Mouse (Mus musculus) gastrocnemius, adult 8-10 months (tissue): ENCODE measurements around the gene 9130204L05Rik. TPM values are rescaled to one million over a fixed set of nuclear protein-coding genes. Genes with fewer than 3 reads are reported as not detected.

Experiments used
- DNase-seq, 2 experiments: peaks; one replicate each; pipeline ENCODE4 v3.0.0; 2022; ENCODE audit warnings: low spot score in 2 of 2
- total RNA-seq, 4 experiments: library from RNA; stranded (reverse); gene quantifications; 2 replicates each; pipeline ENCODE4 v1.2.4; 2022

9130204L05Rik gene
- 1 to 10 TPM in 1 of 4 experiments, not detected in 3; 1.5 TPM for total RNA-seq

DNA sequence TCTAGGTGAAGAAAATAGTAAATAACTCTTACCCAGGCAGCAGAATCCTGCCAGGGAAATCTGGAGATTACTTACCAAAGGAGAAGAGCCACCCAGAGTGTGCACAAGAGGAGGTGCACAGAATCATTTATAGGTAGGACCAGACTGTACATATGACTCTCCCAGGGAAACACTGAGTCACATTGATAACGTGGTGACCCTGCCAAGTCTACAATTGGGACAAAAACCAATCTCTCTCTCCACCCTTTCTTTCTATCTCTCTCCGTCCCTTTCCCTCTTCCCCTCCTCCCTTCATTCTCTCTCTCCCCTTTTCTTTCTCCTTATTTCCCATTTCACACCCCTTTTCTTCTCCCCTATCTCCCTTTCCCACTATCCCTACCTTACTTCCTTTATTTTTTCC, at the start of gene 9130204L05Rik:
Gene 9130204L05Rik (minus strand): TSS at position 101 of the 400 bp plus-strand sequence.
- DNase-seq = no peak

DNA sequence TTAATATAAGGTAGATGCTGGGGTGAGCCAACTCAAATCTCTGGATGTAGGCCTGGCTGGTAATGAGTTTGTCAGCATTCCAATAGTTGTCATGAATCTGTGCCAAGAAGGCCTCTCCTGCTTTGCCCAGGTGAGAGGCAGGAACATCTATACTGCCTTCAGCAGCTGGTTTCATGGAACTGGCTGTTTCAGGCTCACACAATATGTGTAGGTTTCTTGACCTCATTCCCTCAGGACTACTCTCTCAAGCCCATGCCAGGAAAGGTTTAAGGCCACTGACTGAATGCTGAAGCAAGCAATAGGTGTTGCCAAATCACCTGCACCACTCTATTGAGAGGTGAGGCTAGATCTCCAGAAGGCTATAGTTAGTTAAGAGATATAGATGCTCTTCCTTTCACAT, 18.1 kb upstream of the 9130204L05Rik start:
- DNase-seq = no peak

DNA sequence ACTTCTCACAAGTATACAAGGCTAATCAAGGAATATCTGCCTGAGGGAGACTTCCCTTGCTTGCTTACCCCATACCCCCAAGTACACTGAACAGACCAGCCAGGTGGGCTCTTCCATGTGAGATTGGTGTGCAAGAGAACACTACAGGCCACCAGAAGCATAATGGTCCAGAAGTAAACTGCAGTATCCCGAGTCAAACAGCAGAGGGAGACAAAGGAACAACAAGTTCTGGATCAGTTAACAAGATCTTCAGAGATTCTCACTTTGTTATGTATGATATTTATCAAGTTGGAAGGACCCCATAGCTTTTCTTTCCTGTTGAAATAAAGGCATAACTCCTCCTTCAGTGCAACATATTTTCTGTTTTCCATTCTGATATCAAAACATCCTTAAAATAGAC, 31.4 kb downstream of the 9130204L05Rik start:
- DNase-seq = no peak

DNA sequence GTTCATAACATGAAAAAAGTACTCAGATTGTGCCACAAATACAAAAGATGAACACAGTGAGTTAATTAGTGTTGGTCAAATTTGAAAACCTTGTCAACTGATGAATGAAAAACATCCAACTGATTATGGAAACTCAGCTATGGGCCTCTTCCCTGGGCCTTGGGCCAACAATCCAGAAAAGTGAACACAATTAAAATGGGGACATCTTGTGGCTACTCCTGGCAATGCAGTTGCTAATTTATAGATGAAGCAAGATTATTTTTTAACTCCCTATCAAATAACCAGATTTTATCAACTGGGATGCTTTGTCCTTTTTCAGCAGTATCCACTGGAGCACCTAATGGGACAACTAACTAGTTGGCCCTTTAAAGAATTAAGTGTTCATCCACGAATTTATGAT, 37.9 kb downstream of the 9130204L05Rik start:
- DNase-seq = no peak
